Mouse (Mus musculus) 3T3-L1 (cell line): Measurements from ENCODE around the gene Npas4.

ENCODE experiments used
- DNase-seq: peaks from one replicate; pipeline ENCODE4 v3.0.0-alpha.2; 2015; ENCODE audit warnings: low read depth, low spot score

Gene Npas4

GRCm38 (mm10) chr19:4990256-4990625 is at the start of gene Npas4:
Gene Npas4 (minus strand): TSS chr19:4990316.
- no peak for DNase-seq

GRCm38 (mm10) chr19:5039301-5040114 is 49.4 kb upstream of the Npas4 start:
- no peak for DNase-seq

- peak; percentile 92 for DNase-seq
Measured at GRCm38 (mm10) chr19:5038709-5039156, 48.6 kb upstream of the Npas4 start, which contains the start of the genes B4gat1 and AC124502.3. Gene B4gat1 (plus strand): TSS chr19:5038826. Gene AC124502.3 (plus strand): TSS chr19:5038891.

- DNase-seq = peak; percentile 92
Measured at GRCm38 (mm10) chr19:5037678-5038571, 47.8 kb upstream of the Npas4 start.

- DNase-seq = no peak
Measured at GRCm38 (mm10) chr19:5036577-5036976, 46.5 kb upstream of the Npas4 start.

GRCm38 (mm10) chr19:5032686-5033085 is 42.6 kb upstream of the Npas4 start:
- DNase-seq = no peak

- DNase-seq = no peak
Measured at GRCm38 (mm10) chr19:5026111-5026510, 36.0 kb upstream of the Npas4 start.

- DNase-seq = peak; percentile 95
Measured at GRCm38 (mm10) chr19:5023621-5024479, 33.7 kb upstream of the Npas4 start, which contains the start of gene Slc29a2. Gene Slc29a2 (plus strand): TSS chr19:5023860.

GRCm38 (mm10) chr19:5021416-5021815 is 31.3 kb upstream of the Npas4 start:
- no peak for DNase-seq

GRCm38 (mm10) chr19:5018191-5018590 is 28.1 kb upstream of the Npas4 start:
- DNase-seq = peak; percentile 72

- DNase-seq = peak; percentile 96
Measured at GRCm38 (mm10) chr19:5017611-5018010, 27.5 kb upstream of the Npas4 start.

- DNase-seq = peak; percentile 88
Measured at GRCm38 (mm10) chr19:5016782-5017181, 26.7 kb upstream of the Npas4 start.

- peak; percentile 89 for DNase-seq
Measured at GRCm38 (mm10) chr19:5016221-5016742, 26.2 kb upstream of the Npas4 start.

GRCm38 (mm10) chr19:5014961-5015398 is 24.9 kb upstream of the Npas4 start:
- DNase-seq = peak; percentile 90

GRCm38 (mm10) chr19:5013138-5013537 is 23.0 kb upstream of the Npas4 start:
- peak; percentile 76 for DNase-seq

GRCm38 (mm10) chr19:5004925-5005324 is 14.8 kb upstream of the Npas4 start:
- DNase-seq = peak; percentile 88

GRCm38 (mm10) chr19:5003644-5004043 is 13.5 kb upstream of the Npas4 start:
- peak; percentile 53 for DNase-seq

- peak; percentile 90 for DNase-seq
Measured at GRCm38 (mm10) chr19:5001666-5002406, 11.7 kb upstream of the Npas4 start.

- DNase-seq = no peak
Measured at GRCm38 (mm10) chr19:4999445-5000140, 9.5 kb upstream of the Npas4 start.

- no peak for DNase-seq
Measured at GRCm38 (mm10) chr19:4994043-4994442, 3.9 kb upstream of the Npas4 start.
